Mouse (Mus musculus) adrenal gland, postnatal 10 days (tissue): ENCODE measurements around the gene S1pr1. TPM values are rescaled to one million over a fixed set of nuclear protein-coding genes. Genes with fewer than 3 reads are reported as not detected.

Experiments used
- DNase-seq: peaks from one replicate; pipeline ENCODE4 v3.0.0; 2021; ENCODE audit warnings: mixed read lengths
- total RNA-seq, 2 experiments: library from RNA; stranded (reverse); gene quantifications; 2 replicates each; pipeline ENCODE4 v1.2.3; 2021

S1pr1 gene
- total RNA-seq, 2 experiments from 2014 or later: 41.8 to 65.7 TPM

- DNase-seq: no peak
Observed at GRCm38 (mm10) chr3:115674665-115675064, 40.2 kb downstream of the S1pr1 start.

- peak; percentile 8 for DNase-seq
Observed at GRCm38 (mm10) chr3:115673663-115674157, 41.2 kb downstream of the S1pr1 start.

- no peak for DNase-seq
Observed at GRCm38 (mm10) chr3:115672965-115673662, 41.8 kb downstream of the S1pr1 start.

- DNase-seq: no peak
Observed at GRCm38 (mm10) chr3:115669230-115669629, 45.6 kb downstream of the S1pr1 start.

GRCm38 (mm10) chr3:115667182-115667581, 47.7 kb downstream of the S1pr1 start:
- no peak for DNase-seq

GRCm38 (mm10) chr3:115666547-115666946, 48.3 kb downstream of the S1pr1 start:
- peak; percentile 18 for DNase-seq

GRCm38 (mm10) chr3:115664497-115664896, 50.4 kb downstream of the S1pr1 start:
- DNase-seq: no peak

GRCm38 (mm10) chr3:115660701-115661460, 54.0 kb downstream of the S1pr1 start:
- DNase-seq: peak; percentile 79

Other genes with a start within 250 kb of the S1pr1 start
- gene Dph5, start 172.8 kb upstream of the S1pr1 start, total RNA-seq: 10 to 100 TPM; 18.9 to 19.3 TPM